Mouse (Mus musculus): Measurements from ENCODE around the gene Ttyh3.

GRCm38 (mm10) chr5:140605228-140605627 is 43.6 kb downstream of the Ttyh3 start:
- TF ChIP-seq CTCF (IDR thresholded peaks at IDR 0.05; ENCODE audit: extremely low read depth, insufficient read depth, insufficient read length, insufficient replicate concordance) (no peak), POLR2A (IDR thresholded peaks at IDR 0.05; ENCODE audit: low read depth, low read length) (no peak)

Data from spleen, adult 2 months (tissue).